In the genomic region with DNA sequence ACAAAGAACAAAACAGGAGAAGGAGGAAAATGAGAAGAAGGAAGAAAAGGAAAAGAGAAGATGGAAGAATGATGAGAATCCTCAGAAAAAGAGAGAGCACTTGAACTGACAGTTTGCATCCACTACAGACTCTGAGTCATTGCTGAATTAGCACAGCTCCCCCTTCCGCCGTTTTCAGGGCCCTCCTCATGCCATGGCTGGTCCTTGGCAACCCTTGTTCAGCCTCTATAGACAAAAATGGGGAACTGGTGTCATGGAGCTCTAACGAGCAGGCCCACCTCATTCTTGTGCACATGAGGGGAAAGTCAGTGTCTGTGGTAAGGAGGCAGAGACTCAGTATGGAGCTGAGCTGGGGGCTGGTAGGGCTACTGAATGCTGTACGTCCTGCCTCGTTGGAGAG, we compare ENCODE assay signal across 26 mouse cellular contexts.
"Had no signal": no experiment of that assay in that cellular context is flagged by ENCODE, and none has a peak within 500 bp of the region (broad histone marks: within the 10 kb centered on the region; RNA-seq: fewer than 3 reads in every experiment).

No protein-coding gene starts in this region.

- ATAC-seq: hindbrain, postnatal 0 days; intestine, embryonic 16.5 days had no signal

- H3K4me1 ChIP-seq: heart, embryonic 10.5 days; kidney, embryonic 15.5 days; limb, embryonic 10.5 days; limb, embryonic 12.5 days; liver, embryonic 13.5 days; liver, embryonic 15.5 days had no signal

- H3K4me2 ChIP-seq: heart, embryonic 12.5 days; hindbrain, embryonic 14.5 days; kidney, embryonic 15.5 days; limb, embryonic 12.5 days; liver, embryonic 11.5 days; liver, embryonic 13.5 days; liver, embryonic 15.5 days had no signal

- H3K9me3 ChIP-seq: heart, embryonic 10.5 days; heart, embryonic 12.5 days; kidney, embryonic 15.5 days; limb, embryonic 10.5 days; limb, embryonic 12.5 days; liver, embryonic 13.5 days; liver, embryonic 15.5 days had no signal

- DNase-seq: gastrocnemius, adult 2 months; gastrocnemius, postnatal 10 days; gastrocnemius, postnatal 25 days; heart, adult 18-20 months; heart, postnatal 10 days; heart, postnatal 4 days; kidney, adult 11 months; kidney, adult 2 months; kidney, adult 9 months; kidney, postnatal 14 days; kidney, postnatal 36 days; layer of hippocampus, adult 9-11 months; layer of hippocampus, postnatal 36 days; liver; liver, embryonic 13.5 days had no signal

- H3K4me3 ChIP-seq: gastrocnemius, adult 2 months; heart, embryonic 10.5 days; heart, embryonic 12.5 days; kidney, embryonic 15.5 days; limb, embryonic 10.5 days; limb, embryonic 12.5 days; liver, embryonic 13.5 days; liver, embryonic 15.5 days had no signal

- H3K27ac ChIP-seq: gastrocnemius, adult 2 months; heart, embryonic 10.5 days; hindbrain, embryonic 14.5 days; hindbrain, postnatal 0 days; kidney, embryonic 15.5 days; kidney, postnatal 0 days; limb, embryonic 10.5 days; limb, embryonic 12.5 days; liver, embryonic 13.5 days; liver, embryonic 15.5 days had no signal

- H3K36me3 ChIP-seq: heart, embryonic 10.5 days; heart, embryonic 12.5 days; kidney, embryonic 15.5 days; limb, embryonic 10.5 days; limb, embryonic 12.5 days; liver, embryonic 13.5 days; liver, embryonic 15.5 days had no signal

- H3K9ac ChIP-seq: heart, embryonic 12.5 days; hindbrain, embryonic 14.5 days; kidney, embryonic 15.5 days; limb, embryonic 12.5 days; liver, embryonic 13.5 days; liver, embryonic 15.5 days had no signal

- H3K27me3 ChIP-seq: heart, embryonic 12.5 days; kidney, embryonic 15.5 days; limb, embryonic 12.5 days; liver, embryonic 13.5 days; liver, embryonic 15.5 days had no signal
